Mouse (Mus musculus): ENCODE results near the gene Mxra7. TPM values are rescaled to one million over a fixed set of nuclear protein-coding genes. Genes with fewer than 3 reads are reported as not detected.

Mxra7 gene
- polyA plus RNA-seq, 1 experiment, result 76.8 TPM

DNA sequence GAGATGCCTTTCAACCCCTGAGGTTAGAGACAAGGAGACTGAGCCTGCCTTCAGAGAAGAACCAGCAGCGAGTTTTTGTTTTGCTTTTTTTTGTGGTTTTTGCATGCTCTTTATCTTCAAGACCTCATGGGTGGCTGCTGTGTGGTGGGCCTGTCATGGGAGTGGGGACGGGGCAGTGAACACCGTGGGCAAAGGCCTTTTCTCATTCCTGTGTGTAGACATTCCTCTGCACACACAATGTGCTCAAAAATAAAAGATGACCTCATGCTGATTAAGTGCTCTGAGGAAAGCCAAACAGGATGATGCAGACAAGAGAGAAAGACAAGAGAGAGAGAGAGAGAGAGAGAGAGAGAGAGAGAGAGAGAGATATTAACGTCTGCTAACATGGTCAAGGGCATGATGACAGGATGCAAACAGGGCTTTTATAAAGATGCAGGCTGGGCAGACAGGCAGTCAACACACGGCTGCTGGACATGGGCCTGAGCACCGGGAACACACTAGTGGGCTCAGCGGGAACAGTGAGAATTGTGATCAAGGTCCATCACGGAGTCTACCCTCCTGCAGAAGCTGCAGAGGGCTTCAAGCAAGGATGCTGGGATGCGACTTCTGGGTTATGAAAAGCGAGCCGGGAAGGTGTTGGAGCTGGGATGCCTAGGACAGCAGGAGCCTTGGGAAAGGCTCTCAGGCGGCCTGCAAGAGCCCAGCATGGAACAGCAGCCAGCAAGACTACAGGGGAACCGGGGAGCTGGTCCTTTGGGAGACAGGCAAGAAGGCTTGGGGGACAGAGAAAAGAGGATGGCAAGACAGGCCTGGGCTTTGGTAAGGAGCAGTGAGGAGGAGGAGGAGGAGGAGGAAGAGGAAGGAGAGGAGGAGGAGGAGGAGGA is 6.5 kb downstream of the Mxra7 start:
- Histone ChIP-seq H3K4me1 (ENCODE audit: control insufficient read depth, insufficient read depth, low read length) (peaks cover 43% of the 10 kb centered on the region), H3K27ac (ENCODE audit: insufficient read depth, low read length) (peak overlapping the region; percentile 60)
- no peak for TF ChIP-seq CTCF (IDR thresholded peaks at IDR 0.05; ENCODE audit: borderline replicate concordance, insufficient read depth, low read length)
- no peak for TF ChIP-seq POLR2A (IDR thresholded peaks at IDR 0.05; ENCODE audit: low read depth, low read length)

DNA sequence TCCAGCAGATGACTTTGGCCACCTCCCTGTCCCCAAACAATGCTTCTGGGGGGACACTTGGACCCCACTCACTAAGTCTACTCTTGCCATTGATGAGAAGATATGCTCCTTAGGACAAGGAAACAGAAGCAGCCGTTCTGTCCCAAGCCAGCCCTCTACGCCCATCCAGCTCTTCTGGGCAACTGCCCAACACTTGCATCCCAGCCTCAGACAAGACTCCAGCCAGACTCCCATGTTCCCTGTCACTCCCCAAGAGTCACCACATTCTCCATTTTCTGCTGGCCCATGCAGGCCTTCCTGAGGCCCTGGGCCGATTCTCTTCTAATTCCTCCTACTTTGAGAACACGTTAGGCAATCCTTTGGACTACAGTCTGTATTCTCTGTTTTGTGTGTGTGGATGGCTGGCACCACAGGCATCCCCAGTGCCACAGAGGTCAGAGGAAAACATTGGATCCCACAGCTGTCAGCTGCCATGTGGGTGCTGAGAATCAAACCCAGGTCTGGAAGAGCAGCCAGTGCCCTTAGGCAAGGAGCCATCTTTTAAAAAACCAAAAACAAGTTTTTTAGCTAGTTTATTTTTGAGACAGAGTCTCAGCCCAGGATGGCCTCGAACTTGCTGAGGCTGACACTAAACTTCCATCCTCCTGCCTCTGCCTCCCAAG is 7.8 kb downstream of the Mxra7 start:
- Histone ChIP-seq H3K27ac (ENCODE audit: insufficient read depth, low read length) (peak overlapping the region; percentile 60), H3K4me1 (ENCODE audit: control insufficient read depth, insufficient read depth, low read length) (peaks cover 43% of the 10 kb centered on the region), H3K4me3 (ENCODE audit: insufficient read depth, low read length) (no peak overlapping the region)
- TF ChIP-seq CTCF (IDR thresholded peaks at IDR 0.05; ENCODE audit: borderline replicate concordance, insufficient read depth, low read length) (no peak), POLR2A (IDR thresholded peaks at IDR 0.05; ENCODE audit: low read depth, low read length) (no peak)

More for the DNA sequence above, 6.5 kb downstream of the Mxra7 start:
- no peak overlapping the region for H3K4me3 ChIP-seq (ENCODE audit: insufficient read depth, low read length)

GRCm38 (mm10) chr11:116818722-116819121 is 9.1 kb downstream of the Mxra7 start:
- H3K4me3 ChIP-seq (ENCODE audit: insufficient read depth, low read length), result no peak overlapping the region
- peak overlapping the region; percentile 17 for H3K27ac ChIP-seq (ENCODE audit: insufficient read depth, low read length)
- TF ChIP-seq CTCF (IDR thresholded peaks at IDR 0.05; ENCODE audit: borderline replicate concordance, insufficient read depth, low read length) (no peak), POLR2A (IDR thresholded peaks at IDR 0.05; ENCODE audit: low read depth, low read length) (no peak)
- H3K4me1 ChIP-seq (ENCODE audit: control insufficient read depth, insufficient read depth, low read length), result peaks cover 51% of the 10 kb centered on the region

DNA sequence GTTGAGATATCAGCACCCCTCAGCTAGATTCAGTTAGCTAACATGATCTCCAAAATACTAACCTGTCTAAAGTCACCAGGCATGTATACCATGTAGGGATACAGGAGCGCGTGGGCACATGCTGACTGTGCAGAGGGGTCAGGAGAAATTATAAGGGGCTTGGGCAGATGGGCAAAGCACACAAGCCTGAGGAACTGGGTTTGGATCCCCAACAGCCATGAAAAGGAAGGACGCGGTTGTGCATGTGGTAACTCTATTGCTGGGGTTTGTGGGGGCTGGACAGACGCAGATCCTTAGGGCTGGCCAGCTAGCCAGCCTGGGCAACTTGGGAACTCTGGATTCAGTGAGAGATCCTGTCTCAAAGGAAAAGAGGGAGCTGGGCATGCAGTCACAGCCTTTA is 10.3 kb downstream of the Mxra7 start:
- Histone ChIP-seq H3K4me3 (ENCODE audit: insufficient read depth, low read length) (no peak overlapping the region), H3K4me1 (ENCODE audit: control insufficient read depth, insufficient read depth, low read length) (peaks cover 56% of the 10 kb centered on the region), H3K27ac (ENCODE audit: insufficient read depth, low read length) (peak overlapping the region; percentile 88)
- TF ChIP-seq CTCF (IDR thresholded peaks at IDR 0.05; ENCODE audit: borderline replicate concordance, insufficient read depth, low read length), result no peak
- TF ChIP-seq POLR2A (IDR thresholded peaks at IDR 0.05; ENCODE audit: low read depth, low read length), result no peak

DNA sequence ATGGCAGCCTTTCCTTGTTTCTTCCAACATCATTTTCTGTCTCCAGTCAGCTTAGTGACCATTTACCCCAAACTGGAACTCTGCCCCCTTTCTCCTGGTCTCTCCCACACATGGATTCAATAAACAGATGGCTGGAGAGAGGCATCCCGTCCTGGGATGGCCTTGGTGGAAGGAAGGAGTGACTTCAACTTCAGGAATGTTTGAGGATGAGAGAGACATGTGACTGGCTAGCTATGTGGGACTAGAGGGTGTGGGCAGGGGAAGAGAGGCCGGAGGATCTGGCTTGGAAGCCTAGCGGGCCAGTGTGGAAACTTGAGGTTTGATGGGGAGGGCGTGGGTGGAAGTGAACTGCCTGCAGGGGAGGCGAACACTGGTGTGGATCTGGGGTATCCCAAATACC is 11.1 kb downstream of the Mxra7 start:
- no peak overlapping the region for H3K4me3 ChIP-seq (ENCODE audit: insufficient read depth, low read length)
- H3K27ac ChIP-seq (ENCODE audit: insufficient read depth, low read length), result peak overlapping the region; percentile 93
- H3K4me1 ChIP-seq (ENCODE audit: control insufficient read depth, insufficient read depth, low read length), result peaks cover 54% of the 10 kb centered on the region
- no peak for TF ChIP-seq CTCF (IDR thresholded peaks at IDR 0.05; ENCODE audit: borderline replicate concordance, insufficient read depth, low read length)
- TF ChIP-seq POLR2A (IDR thresholded peaks at IDR 0.05; ENCODE audit: low read depth, low read length), result 0 out of 2 replicates have a peak, but pooled peaks have one; percentile 28

GRCm38 (mm10) chr11:116814884-116815415 is 12.9 kb downstream of the Mxra7 start:
- TF ChIP-seq POLR2A (IDR thresholded peaks at IDR 0.05; ENCODE audit: low read depth, low read length) (no peak; the same call in 1 of the 2 replicates), CTCF (IDR thresholded peaks at IDR 0.05; ENCODE audit: borderline replicate concordance, insufficient read depth, low read length) (no peak)
- Histone ChIP-seq H3K27ac (ENCODE audit: insufficient read depth, low read length) (peak overlapping the region; percentile 96), H3K4me1 (ENCODE audit: control insufficient read depth, insufficient read depth, low read length) (peaks cover 37% of the 10 kb centered on the region), H3K4me3 (ENCODE audit: insufficient read depth, low read length) (no peak overlapping the region)

DNA sequence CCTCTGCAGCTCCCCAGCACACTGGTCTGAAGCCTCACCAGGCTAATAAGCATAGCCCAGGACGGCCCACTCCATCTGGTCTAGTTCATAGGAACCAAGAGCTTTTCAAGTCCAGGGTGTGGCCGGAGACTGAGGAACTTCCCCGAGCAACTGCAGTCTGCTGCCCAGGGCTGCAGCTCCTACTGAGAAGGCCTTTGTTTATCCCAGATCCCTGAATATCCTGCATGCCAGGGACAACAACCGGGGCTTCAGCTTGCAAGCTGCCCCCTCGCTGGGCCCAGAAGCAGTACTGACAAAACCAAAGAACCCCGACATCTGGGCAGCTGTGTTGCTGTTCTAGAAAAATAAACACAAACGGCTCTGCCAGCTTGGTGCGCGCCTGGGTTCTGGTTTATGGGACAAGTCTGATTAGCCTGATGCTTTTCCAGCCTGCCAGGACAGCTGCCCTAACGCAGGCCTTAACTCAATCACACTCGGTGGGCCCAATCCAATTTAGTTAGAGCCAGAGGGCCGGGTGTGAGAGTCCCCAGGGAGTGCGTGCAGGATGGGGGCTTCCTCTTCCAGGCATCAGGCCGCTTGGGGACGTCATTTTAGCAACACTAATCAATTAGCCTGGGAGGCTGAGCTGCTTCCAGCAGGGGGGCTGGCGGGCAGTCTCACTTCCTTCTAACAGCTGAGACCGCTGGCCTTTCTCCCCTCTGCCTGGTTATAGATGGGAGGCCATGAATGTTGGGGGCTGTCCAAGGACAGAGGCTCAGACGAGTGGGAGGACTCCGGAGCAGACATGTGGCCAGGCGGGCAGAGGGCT is 13.6 kb downstream of the Mxra7 start:
- Histone ChIP-seq H3K4me3 (ENCODE audit: insufficient read depth, low read length) (no peak overlapping the region), H3K4me1 (ENCODE audit: control insufficient read depth, insufficient read depth, low read length) (peaks cover 33% of the 10 kb centered on the region), H3K27ac (ENCODE audit: insufficient read depth, low read length) (peak overlapping the region; percentile 96)
- no peak for TF ChIP-seq POLR2A (IDR thresholded peaks at IDR 0.05; ENCODE audit: low read depth, low read length)
- no peak for TF ChIP-seq CTCF (IDR thresholded peaks at IDR 0.05; ENCODE audit: borderline replicate concordance, insufficient read depth, low read length)

DNA sequence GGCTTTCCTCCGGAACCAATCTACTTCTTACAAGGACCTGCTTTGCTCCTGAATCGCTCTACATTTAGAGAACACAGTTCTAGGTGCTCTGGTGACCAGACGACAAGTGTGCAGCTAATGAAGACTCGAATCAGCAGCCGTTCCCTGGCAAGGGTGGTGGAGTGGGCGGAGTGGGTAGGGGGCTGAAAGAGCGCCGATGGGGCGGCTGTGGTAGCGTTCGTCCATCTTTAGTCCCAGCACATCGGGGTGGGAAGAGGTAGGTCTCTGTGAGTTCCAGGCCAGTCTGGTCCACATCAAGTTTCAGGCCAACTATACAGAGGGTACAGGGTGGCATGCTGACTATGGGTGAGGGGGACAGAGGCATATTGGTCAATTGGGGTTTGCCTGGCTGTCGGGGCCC is 14.2 kb downstream of the Mxra7 start:
- Histone ChIP-seq H3K27ac (ENCODE audit: insufficient read depth, low read length) (peak overlapping the region; percentile 96), H3K4me3 (ENCODE audit: insufficient read depth, low read length) (no peak overlapping the region), H3K4me1 (ENCODE audit: control insufficient read depth, insufficient read depth, low read length) (peaks cover 27% of the 10 kb centered on the region)
- TF ChIP-seq POLR2A (IDR thresholded peaks at IDR 0.05; ENCODE audit: low read depth, low read length), result no peak
- TF ChIP-seq CTCF (IDR thresholded peaks at IDR 0.05; ENCODE audit: borderline replicate concordance, insufficient read depth, low read length), result no peak

Data from embryonic fibroblast, embryonic 13.5 days (primary cell).